Mouse (Mus musculus) kidney, adult 2 months (tissue): ENCODE data around the gene Gm11077.

ENCODE experiments used
- CTCF ChIP-seq: fragments of 200-500 bp; conservative IDR thresholded peaks from 2 replicates; pipeline ENCODE4 v1.5.1; 2011; ENCODE audit warnings: low read depth, mild to moderate bottlenecking, control low read depth, low read length, moderate library complexity, mixed read lengths; ENCODE audit not compliant: insufficient read depth, insufficient read length
- POLR2A ChIP-seq: fragments of 200-500 bp; IDR thresholded peaks from one replicate; pipeline ENCODE4 v1.6.1; 2011; ENCODE audit warnings: low read depth, low read length, control low read depth

- TF ChIP-seq POLR2A = no peak
- no peak for TF ChIP-seq CTCF
Observed at GRCm38 (mm10) chr6:140733641-140733986, 4.5 kb downstream of the Gm11077 start.
